Mouse (Mus musculus): ENCODE measurements at regions not wholly inside any gene's neighbourhood (a gene's known extent, or its start where the extent isn't known, plus 50 kb on each side); places are given as distances from the start of the nearest gene placed in this dataset.

DNA sequence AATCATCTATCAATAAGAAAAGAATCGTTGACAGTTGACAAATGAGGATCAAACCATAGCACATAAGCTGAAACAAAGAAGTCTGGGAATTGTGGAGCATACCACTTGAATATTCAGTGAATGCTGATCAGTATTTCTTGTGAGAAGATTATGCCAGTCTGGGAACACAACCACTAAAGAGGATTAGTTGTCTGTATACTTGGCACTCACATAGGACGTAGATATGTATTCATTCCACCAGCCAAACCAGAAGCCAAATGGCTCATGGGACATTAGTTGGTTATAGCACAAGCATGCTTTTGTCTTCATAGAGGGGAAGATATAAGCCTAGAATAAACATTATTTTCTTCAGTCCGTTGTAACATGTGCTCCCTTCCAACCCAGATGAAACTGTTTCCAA, 1126.7 kb upstream of the Sel1l start:
- no peak for TF ChIP-seq CTCF (IDR thresholded peaks at IDR 0.05; ENCODE audit: borderline replicate concordance, insufficient read depth, low read length)
- no peak for TF ChIP-seq POLR2A (IDR thresholded peaks at IDR 0.05; ENCODE audit: low read depth, low read length)

All from embryonic fibroblast, embryonic 13.5 days (primary cell).